Mouse (Mus musculus) testis, adult 2 months (tissue): Measurements from ENCODE around the gene Wscd1. TPM values are rescaled to one million over a fixed set of nuclear protein-coding genes. Genes with fewer than 3 reads are reported as not detected.

ENCODE experiments used
- H3K27ac ChIP-seq: fragments of 200-500 bp; 2 replicates; pipeline ENCODE4 v1.5.1; 2012; ENCODE audit warnings: low read depth, low read length; ENCODE audit not compliant: control insufficient read depth, insufficient read depth
- H3K27me3 ChIP-seq: fragments of 200-500 bp; 2 replicates; pipeline ENCODE4 v1.6.1; 2012; ENCODE audit warnings: mild to moderate bottlenecking, low read length, moderate library complexity; ENCODE audit not compliant: control insufficient read depth, insufficient read depth
- H3K36me3 ChIP-seq: fragments of 200-500 bp; 2 replicates; pipeline ENCODE4 v1.6.1; 2012; ENCODE audit warnings: mild to moderate bottlenecking, low read length; ENCODE audit not compliant: control insufficient read depth, insufficient read depth
- H3K4me1 ChIP-seq: fragments of 200-500 bp; 2 replicates; pipeline ENCODE4 v1.6.1; 2012; ENCODE audit warnings: low read length; ENCODE audit not compliant: control insufficient read depth, insufficient read depth
- H3K4me3 ChIP-seq: fragments of 200-500 bp; 2 replicates; pipeline ENCODE4 v1.5.1; 2012; ENCODE audit warnings: low read depth, mild to moderate bottlenecking, low read length, moderate library complexity, mixed read lengths; ENCODE audit not compliant: control insufficient read depth
- CTCF ChIP-seq: fragments of 200-500 bp; IDR thresholded peaks from 2 replicates; pipeline ENCODE4 v1.5.1; 2012; ENCODE audit warnings: low read depth, mild to moderate bottlenecking, inconsistent platforms, low read length, moderate library complexity; ENCODE audit not compliant: control insufficient read depth, insufficient read depth, insufficient replicate concordance
- POLR2A ChIP-seq: fragments of 200-500 bp; IDR thresholded peaks from 2 replicates; pipeline ENCODE4 v1.6.1; 2012; ENCODE audit warnings: low read depth, mild to moderate bottlenecking, inconsistent platforms, low read length, moderate library complexity; ENCODE audit not compliant: control insufficient read depth
- polyA plus RNA-seq: library from polyadenylated mRNA; depleted of rRNA; stranded (reverse); fragments of >200 nt; gene quantifications from 2 replicates; pipeline ENCODE4 v1.2.3, GENCODE M21; 2012; rRNA removed

Gene Wscd1
- 0.33 and 0.41 TPM in 2 replicates for polyA plus RNA-seq

- H3K4me1 ChIP-seq: no peaks in the 10 kb centered on the region; the same call in 1 of the 2 replicates
- H3K27ac ChIP-seq: no peak within 1 kb of the TSS
- TF ChIP-seq CTCF (no peak), POLR2A (no peak)
- H3K4me3 ChIP-seq: no peak within 1 kb of the TSS
- H3K36me3 ChIP-seq: no peaks in the 10 kb centered on the region
- H3K27me3 ChIP-seq: no peaks in the 10 kb centered on the region
These were observed at the start of gene Wscd1 for GRCm38 (mm10) chr11:71749671-71750070. Gene Wscd1 (plus strand): TSS chr11:71749920.

DNA sequence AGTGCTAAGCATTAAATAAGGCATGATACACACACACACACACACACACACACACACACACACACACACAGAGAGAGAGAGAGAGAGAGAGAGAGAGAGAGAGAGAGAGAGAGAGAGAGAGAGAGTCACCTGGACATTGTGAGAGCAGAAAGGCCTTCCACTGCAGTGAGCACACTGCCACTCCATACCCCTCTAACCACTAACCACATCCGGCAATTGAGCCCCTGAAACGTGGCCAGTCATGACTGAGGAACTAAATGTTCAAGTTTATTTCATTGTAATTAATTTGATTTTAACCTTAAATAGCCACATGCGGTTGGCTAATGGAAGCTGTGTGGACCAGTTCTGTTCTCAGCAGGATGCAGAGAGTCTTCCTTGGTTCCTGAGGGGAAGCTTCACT is 21.7 kb upstream of the Wscd1 start:
- no peak overlapping the region for H3K27ac ChIP-seq
- H3K36me3 ChIP-seq: no peaks in the 10 kb centered on the region
- TF ChIP-seq CTCF (no peak), POLR2A (no peak)
- no peak overlapping the region for H3K4me3 ChIP-seq
- no peaks in the 10 kb centered on the region for H3K4me1 ChIP-seq
- H3K27me3 ChIP-seq: no peaks in the 10 kb centered on the region

DNA sequence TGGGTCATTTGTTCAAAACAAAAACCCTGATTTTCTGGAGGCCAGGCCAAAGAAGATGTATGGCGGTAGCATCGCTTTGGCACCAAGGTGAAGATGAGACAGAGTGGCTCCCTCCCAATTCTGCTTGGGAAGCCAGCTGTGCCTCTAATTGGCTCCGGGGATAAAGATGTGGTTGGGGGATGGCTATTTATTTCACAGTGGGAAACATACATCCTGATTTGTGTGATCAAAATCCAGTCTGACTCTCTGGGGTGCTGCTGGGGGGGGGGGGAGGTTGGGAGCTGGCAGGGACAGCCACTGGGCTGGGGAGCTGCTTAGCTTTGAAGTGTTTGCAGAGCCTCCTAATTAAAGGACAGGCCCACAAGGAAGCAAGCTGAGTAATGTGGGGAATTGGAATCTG is 20.4 kb upstream of the Wscd1 start:
- H3K4me1 ChIP-seq: no peaks in the 10 kb centered on the region
- no peak for TF ChIP-seq POLR2A
- H3K27ac ChIP-seq: no peak overlapping the region
- H3K27me3 ChIP-seq: no peaks in the 10 kb centered on the region
- H3K4me3 ChIP-seq: no peak overlapping the region
- H3K36me3 ChIP-seq: no peaks in the 10 kb centered on the region

GRCm38 (mm10) chr11:71733771-71734170 is 15.9 kb upstream of the Wscd1 start:
- Histone ChIP-seq H3K4me1 (no peaks in the 10 kb centered on the region), H3K27me3 (no peaks in the 10 kb centered on the region), H3K36me3 (no peaks in the 10 kb centered on the region), H3K27ac (no peak overlapping the region), H3K4me3 (no peak overlapping the region)
- no peak for TF ChIP-seq POLR2A

DNA sequence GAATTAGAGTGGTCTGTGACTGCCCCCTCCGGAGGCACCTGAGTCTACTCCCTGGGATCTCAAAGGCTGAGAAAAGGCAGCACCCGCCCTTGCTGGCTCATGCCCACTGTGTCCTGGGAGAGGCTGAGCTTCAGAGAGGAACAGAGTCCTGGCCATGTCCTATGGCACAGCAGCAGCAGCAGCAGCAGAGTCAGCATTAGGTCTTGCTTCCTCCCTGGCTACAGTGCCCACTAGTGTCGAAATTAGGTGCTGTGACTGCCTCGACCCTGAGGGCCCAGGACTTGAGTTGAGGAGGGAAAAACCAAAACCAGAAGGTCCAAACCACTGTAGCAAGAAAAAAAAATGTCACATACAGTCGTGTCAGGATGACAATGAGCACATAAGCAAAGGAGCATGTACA is 12.6 kb upstream of the Wscd1 start:
- Histone ChIP-seq H3K27me3 (no peaks in the 10 kb centered on the region), H3K4me3 (no peak overlapping the region), H3K4me1 (no peaks in the 10 kb centered on the region), H3K27ac (no peak overlapping the region), H3K36me3 (no peaks in the 10 kb centered on the region)
- TF ChIP-seq CTCF: peak; percentile 50; the same call in 1 of the 2 replicates
- no peak for TF ChIP-seq POLR2A

GRCm38 (mm10) chr11:71738501-71739045 is 11.1 kb upstream of the Wscd1 start:
- H3K27ac ChIP-seq: no peak overlapping the region
- no peak overlapping the region for H3K4me3 ChIP-seq
- no peak for TF ChIP-seq POLR2A
- TF ChIP-seq CTCF: no peak
- no peaks in the 10 kb centered on the region for H3K27me3 ChIP-seq
- H3K36me3 ChIP-seq: no peaks in the 10 kb centered on the region
- no peaks in the 10 kb centered on the region for H3K4me1 ChIP-seq

DNA sequence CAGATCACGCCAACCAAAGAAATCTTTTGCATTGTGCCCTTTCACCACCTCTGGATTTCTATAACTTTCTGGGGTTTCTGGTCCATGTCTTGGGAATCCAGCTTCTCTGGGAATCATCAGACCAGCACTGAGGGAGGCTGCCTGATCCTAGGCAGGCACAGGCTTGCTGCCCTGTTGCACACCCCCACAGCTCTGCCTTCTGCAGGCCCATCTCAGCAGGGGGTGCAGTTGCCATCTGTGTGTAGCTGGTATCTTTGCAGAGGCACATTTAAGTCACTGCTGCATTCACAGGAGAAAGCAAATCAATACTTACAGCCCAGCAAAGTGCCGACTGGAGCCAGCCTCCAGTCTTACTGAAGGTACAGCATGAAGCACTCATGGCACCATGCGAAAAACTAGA is 3.8 kb upstream of the Wscd1 start:
- no peaks in the 10 kb centered on the region; the same call in 1 of the 2 replicates for H3K4me1 ChIP-seq
- no peaks in the 10 kb centered on the region for H3K27me3 ChIP-seq
- H3K4me3 ChIP-seq: no peak overlapping the region
- H3K36me3 ChIP-seq: no peaks in the 10 kb centered on the region
- TF ChIP-seq CTCF: no peak
- TF ChIP-seq POLR2A: no peak
- H3K27ac ChIP-seq: no peak overlapping the region

DNA sequence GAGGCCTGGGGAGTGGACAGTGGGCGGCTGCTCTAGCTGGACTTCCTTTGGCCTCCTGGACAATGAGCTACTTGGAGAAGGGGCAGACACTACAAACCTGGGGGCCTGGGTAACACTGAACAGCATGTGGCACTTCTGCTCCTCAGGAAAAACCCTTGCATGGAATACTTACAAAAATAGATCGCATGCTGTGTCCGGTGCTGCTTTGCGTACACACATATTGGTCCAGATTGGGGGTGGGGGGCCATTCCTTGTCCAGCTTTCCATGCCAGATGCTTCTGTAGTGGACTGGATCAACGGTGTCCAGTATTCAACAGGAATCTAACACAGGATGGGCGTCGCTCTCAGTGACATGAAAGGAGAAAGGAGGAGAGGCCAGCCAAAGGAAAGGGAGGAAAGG is 2.0 kb upstream of the Wscd1 start:
- H3K27ac ChIP-seq: no peak overlapping the region
- TF ChIP-seq CTCF (no peak), POLR2A (no peak)
- no peaks in the 10 kb centered on the region; the same call in 1 of the 2 replicates for H3K4me1 ChIP-seq
- H3K27me3 ChIP-seq: no peaks in the 10 kb centered on the region
- no peaks in the 10 kb centered on the region for H3K36me3 ChIP-seq
- no peak overlapping the region for H3K4me3 ChIP-seq
